Mouse (Mus musculus) adrenal gland, adult (tissue): ENCODE measurements around the gene Kdm5a.

ENCODE experiments used
- DNase-seq, 2 experiments: peaks; one replicate each; pipeline ENCODE4 v3.0.0; 2022 to 2023; ENCODE audit warnings: low spot score in 1 of 2; ENCODE audit not compliant: inconsistent age in 2 of 2

The Kdm5a gene

DNA sequence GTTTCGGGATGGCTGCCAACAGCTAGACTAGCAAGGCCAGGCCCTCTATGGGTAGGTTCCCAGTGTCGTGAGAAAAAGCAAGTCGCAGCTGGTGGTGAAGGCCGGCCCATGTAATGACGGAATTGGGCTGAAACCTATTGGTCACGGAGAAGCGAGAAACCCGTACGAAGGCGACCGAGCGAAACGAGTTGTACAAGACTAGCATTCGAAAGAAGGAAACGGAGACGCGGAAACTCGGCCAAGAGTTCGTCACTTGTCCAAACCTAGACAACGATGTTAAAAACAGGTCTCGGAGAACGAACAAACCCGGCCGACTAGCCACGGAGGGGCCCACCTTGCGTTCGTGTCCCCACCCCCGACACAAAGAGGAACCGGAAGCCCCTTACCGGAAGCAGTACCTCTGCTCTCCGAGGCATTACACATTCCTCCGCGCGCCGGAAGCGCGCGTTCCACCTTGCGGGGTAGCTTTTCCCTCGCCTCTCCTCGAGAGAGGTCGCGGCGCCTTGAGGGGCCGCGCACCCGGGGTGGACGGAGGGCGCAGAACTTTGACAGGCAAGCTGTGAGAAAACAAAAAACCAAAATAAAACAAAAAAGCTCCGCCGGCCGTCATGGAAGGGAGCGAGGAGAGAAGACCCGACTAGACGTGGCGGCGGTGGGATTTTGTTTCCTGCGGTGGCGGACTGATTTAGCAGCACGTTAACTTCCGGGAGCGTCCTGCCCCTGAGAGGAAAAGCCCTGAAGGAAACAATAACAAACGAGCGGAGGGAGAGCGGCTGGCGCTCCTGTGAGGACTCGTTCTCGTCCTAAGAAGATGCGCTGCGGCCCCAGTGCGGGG, at the start of gene Kdm5a, which contains the start of gene Ccdc77:
Gene Kdm5a (plus strand): TSS at position 437 of the 835 bp plus-strand sequence.
Gene Ccdc77 (minus strand): TSS at position 687 of the 835 bp plus-strand sequence.
- DNase-seq = peak; percentile 95 to 99

GRCm38 (mm10) chr6:120318303-120318940, 45.5 kb upstream of the Kdm5a start:
- DNase-seq = no peak

- no peak for DNase-seq
Observed at GRCm38 (mm10) chr6:120319129-120319528, 44.8 kb upstream of the Kdm5a start.

DNA sequence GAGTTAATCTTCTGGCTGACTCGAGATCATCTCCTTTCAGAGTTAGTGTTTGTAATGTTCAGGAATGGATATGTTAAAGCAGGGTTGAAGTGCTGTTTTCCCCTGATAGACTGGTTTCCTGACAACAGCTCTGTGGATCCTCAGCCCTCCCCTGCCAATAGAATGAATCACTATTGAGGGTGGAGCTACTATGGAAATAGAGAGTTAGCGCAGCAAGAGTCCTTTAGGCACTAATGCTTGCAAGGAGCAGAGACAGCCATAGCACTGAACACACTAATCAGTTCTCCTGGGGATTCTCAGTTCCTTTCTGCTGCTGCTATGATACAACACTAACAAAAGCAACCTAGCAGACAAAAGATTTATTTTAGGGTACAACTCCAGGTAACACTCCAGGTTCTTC, 43.6 kb upstream of the Kdm5a start:
- no peak for DNase-seq

DNA sequence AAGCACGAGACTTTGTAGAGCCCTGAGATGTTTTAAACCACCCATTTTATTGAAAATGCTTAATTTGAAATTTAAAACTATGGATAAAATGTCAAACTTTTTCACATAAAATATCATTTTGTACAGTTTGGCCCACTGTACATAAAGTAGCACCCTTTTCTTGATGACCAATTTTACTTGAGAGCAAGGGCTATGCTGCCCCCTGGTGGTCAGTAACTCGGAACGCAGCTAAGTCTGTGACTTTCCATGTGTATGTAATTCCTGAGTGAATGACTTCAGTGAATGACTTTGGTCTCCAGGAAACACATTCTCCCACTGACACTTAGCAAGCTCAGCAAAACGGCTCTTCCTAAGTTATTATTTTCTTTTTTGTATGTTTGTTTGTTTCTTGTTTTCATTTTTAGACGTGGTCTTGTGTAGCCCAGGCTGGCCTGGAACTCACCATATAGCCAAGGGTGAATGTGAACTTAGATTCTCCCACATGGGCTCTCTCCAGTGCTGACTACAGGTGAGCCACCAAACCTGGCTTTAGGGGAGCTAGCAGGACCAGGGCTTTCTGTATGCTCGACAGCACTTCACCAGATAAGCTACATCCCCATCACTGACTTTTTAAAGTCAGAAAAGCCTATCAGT, 39.5 kb upstream of the Kdm5a start:
- DNase-seq = peak; percentile 47 to 85

- no peak for DNase-seq
Observed at GRCm38 (mm10) chr6:120332351-120332750, 31.6 kb upstream of the Kdm5a start.

- DNase-seq = no peak
Observed at GRCm38 (mm10) chr6:120343992-120344391, 19.9 kb upstream of the Kdm5a start.

DNA sequence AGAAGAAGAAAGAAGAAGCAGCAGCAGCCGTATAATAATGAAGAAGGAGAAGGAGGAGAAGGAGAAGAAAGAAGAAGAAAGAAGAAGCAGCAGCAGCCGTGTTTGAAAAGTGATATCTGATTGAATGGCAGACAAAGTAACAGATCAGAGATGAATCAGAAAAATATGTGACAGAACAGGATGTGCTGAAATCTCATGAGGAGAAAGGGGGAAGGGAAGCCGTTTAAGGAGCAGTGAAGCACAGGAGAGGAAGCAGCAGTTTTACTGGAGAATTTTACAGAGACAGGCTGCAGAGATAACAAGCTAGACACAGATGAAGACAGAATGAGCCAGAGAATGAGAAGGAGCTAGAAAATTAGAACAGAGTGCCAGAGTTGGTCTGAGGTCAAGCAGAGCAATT, 14.9 kb upstream of the Kdm5a start:
- DNase-seq = no peak

DNA sequence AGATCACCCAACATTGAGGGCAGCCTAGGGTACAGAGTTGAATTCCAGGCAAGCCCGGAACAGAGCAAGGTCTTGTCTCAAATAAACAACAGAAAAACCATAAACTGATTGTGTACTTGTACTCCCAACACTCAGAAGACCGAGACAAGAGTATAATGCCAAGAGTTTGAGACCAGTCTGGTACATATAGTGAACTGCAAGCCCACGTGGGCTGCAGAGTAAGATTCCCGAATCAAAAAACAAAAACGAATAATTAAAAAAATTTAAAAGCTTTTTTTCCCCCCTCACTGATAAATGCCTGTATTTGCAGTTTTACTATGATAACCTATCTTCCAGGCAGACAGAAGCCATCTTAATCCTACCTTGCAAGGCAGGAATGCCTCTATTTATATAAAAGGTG, 7.4 kb upstream of the Kdm5a start:
- no peak for DNase-seq

- DNase-seq = peak; percentile 88 to 94
Observed at GRCm38 (mm10) chr6:120356951-120357945, 6.7 kb upstream of the Kdm5a start.

DNA sequence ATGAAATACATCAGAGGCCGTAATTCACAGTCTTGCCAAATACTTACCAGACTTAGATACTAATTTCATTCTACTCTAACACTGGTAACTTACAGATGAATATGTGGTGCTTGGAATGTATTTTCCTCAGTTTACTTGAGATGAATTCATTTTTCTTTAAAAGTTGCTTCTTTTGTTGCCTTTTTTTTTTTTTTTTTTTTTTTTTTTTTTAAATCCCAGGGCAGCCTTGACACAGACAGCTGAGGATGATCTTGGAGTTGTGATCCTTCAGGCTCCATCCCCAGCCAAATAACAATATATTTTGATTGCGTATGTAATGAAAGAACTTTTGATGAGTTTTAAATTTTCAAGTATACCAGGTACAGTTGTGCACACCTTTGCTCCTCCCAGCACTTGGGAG, 1.8 kb upstream of the Kdm5a start:
- DNase-seq = no peak

- no peak for DNase-seq
Observed at GRCm38 (mm10) chr6:120362774-120363687, 893 bp upstream of the Kdm5a start.

GRCm38 (mm10) chr6:120364523-120364905, 590 bp downstream of the Kdm5a start:
- no peak for DNase-seq

GRCm38 (mm10) chr6:120365051-120365450, 1.1 kb downstream of the Kdm5a start:
- DNase-seq = peak; percentile 12 to 58

GRCm38 (mm10) chr6:120376736-120377135, 12.8 kb downstream of the Kdm5a start:
- DNase-seq = no peak

- no peak for DNase-seq
Observed at GRCm38 (mm10) chr6:120390054-120390453, 26.1 kb downstream of the Kdm5a start.

DNA sequence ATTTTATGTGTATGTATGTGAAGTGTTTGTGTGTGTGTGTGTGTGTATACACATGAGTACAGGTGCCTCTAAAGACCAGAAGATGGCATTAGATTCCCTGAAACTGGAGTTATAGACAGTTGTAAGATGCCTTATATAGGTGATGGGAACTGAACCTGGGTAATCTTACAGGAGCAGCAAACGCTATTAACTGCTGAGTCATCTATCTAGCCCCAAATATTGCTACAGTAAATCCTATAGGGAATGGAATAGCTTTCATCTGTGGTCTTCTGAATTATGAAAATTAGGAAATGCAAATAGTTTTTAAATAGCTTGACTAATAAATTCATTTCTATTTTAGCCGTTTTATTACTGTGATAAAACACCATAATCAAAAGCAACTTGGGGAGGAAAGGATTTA, 28.9 kb downstream of the Kdm5a start:
- no peak for DNase-seq

GRCm38 (mm10) chr6:120395622-120396345, 31.9 kb downstream of the Kdm5a start:
- peak; percentile 63 to 75 for DNase-seq

- peak; percentile 46 to 81 for DNase-seq
Observed at GRCm38 (mm10) chr6:120403936-120404335, 40.0 kb downstream of the Kdm5a start.
